Mouse (Mus musculus) CH12.LX (cell line): ENCODE data around the gene Pld2. TPM values are rescaled to one million over a fixed set of nuclear protein-coding genes. Genes with fewer than 3 reads are reported as not detected.
A peak's percentile ranks its signal among the peaks of the same experiment; 100 is the strongest.

ENCODE experiments used
- DNase-seq: peaks from one replicate; pipeline ENCODE4 v3.0.0-alpha.2; 2013; ENCODE audit errors: extremely low read depth
- H3K27ac ChIP-seq: 2 replicates; pipeline ENCODE4 v1.5.1; 2012; ENCODE audit warnings: low read depth, mild to moderate bottlenecking, control low read depth, moderate library complexity; ENCODE audit not compliant: insufficient read depth
- H3K27me3 ChIP-seq: replicated peaks from 2 replicates; pipeline ENCODE3; 2012; ENCODE audit warnings: inconsistent platforms
- H3K36me3 ChIP-seq, 2 experiments: replicated peaks in 1 of 2; 2 replicates each; pipeline versions ENCODE3 to v1.6.1; 2012; ENCODE audit warnings: inconsistent platforms in 1 of 2, low read length in 1 of 2, mild to moderate bottlenecking in 1 of 2, mixed read lengths in 1 of 2, moderate library complexity in 1 of 2; ENCODE audit not compliant: control insufficient read depth in 1 of 2, insufficient read depth in 1 of 2
- H3K4me1 ChIP-seq, 2 experiments: 2 replicates each; pipeline ENCODE4 v1.6.1; 2012; ENCODE audit warnings: inconsistent platforms in 1 of 2, moderate library complexity in 1 of 2; ENCODE audit not compliant: insufficient read depth in 2 of 2, control insufficient read depth in 1 of 2
- H3K4me2 ChIP-seq: 2 replicates; pipeline ENCODE4 v1.6.1; 2012; ENCODE audit warnings: low read depth, mild to moderate bottlenecking, control low read depth; ENCODE audit not compliant: poor library complexity, insufficient read depth, severe bottlenecking
- H3K4me3 ChIP-seq, 3 experiments: fragments of 150-350 bp in 1 of 3; sonication (generic) in 1 of 3; replicated peaks in 1 of 3; 2 replicates each; pipeline versions ENCODE3 to v1.5.1; 2011 to 2012; ENCODE audit warnings: low read depth in 2 of 3, low read length in 2 of 3, mild to moderate bottlenecking in 2 of 3, moderate library complexity in 2 of 3, control low read depth in 1 of 3, improper control_type of control experiment in 1 of 3, inconsistent platforms in 1 of 3, mixed read lengths in 1 of 3; ENCODE audit not compliant: poor library complexity in 1 of 3
- H3K79me2 ChIP-seq: replicated peaks from 2 replicates; pipeline ENCODE4 v1.6.1; 2012; ENCODE audit warnings: mild to moderate bottlenecking, moderate library complexity; ENCODE audit not compliant: control insufficient read depth, poor library complexity, insufficient read depth, severe bottlenecking; ENCODE audit errors: extremely low read depth
- H3K9ac ChIP-seq: 2 replicates; pipeline ENCODE4 v1.6.1; 2012; ENCODE audit warnings: low read depth, mild to moderate bottlenecking, control low read depth, moderate library complexity; ENCODE audit not compliant: insufficient read depth
- H3K9me3 ChIP-seq: replicated peaks from 2 replicates; pipeline ENCODE3; 2012; ENCODE audit warnings: low read length, inconsistent platforms, mixed read lengths
- BHLHE40 ChIP-seq: IDR thresholded peaks from 2 replicates; pipeline ENCODE4 v1.6.1; 2011; ENCODE audit warnings: mild to moderate bottlenecking, low read depth, low read length, improper control_type of control experiment
- CTCF ChIP-seq, 2 experiments: IDR thresholded peaks in 1 of 2; conservative IDR thresholded peaks in 1 of 2; 2 replicates each; pipeline ENCODE4 v1.5.1; 2011 to 2012; ENCODE audit warnings: low read depth in 2 of 2, low read length in 2 of 2, improper control_type of control experiment in 1 of 2, inconsistent platforms in 1 of 2, mild to moderate bottlenecking in 1 of 2, moderate library complexity in 1 of 2
- ELF1 ChIP-seq: IDR thresholded peaks from 2 replicates; pipeline ENCODE4 v1.6.1; 2014; ENCODE audit warnings: low read depth, mild to moderate bottlenecking, inconsistent platforms, low read length, improper control_type of control experiment
- EP300 ChIP-seq: IDR thresholded peaks from 2 replicates; pipeline ENCODE4 v1.6.1; 2011; ENCODE audit warnings: low read length, improper control_type of control experiment
- ETS1 ChIP-seq: conservative IDR thresholded peaks from 2 replicates; pipeline ENCODE4 v1.6.1; 2012; ENCODE audit warnings: low read depth, mild to moderate bottlenecking, inconsistent platforms, low read length, improper control_type of control experiment, moderate library complexity
- IRF4 ChIP-seq: IDR thresholded peaks from 2 replicates; pipeline ENCODE4 v1.6.1; 2014; ENCODE audit warnings: low read depth, mild to moderate bottlenecking, inconsistent platforms, low read length, improper control_type of control experiment
- KAT2A ChIP-seq: IDR thresholded peaks from 2 replicates; pipeline ENCODE4 v1.6.1; 2012; ENCODE audit warnings: low read length, improper control_type of control experiment, inconsistent platforms; ENCODE audit not compliant: insufficient replicate concordance
- MAFK ChIP-seq: IDR thresholded peaks from 2 replicates; pipeline ENCODE4 v1.6.1; 2011; ENCODE audit warnings: low read length, improper control_type of control experiment; ENCODE audit not compliant: insufficient replicate concordance
- MAZ ChIP-seq: IDR thresholded peaks from 2 replicates; pipeline ENCODE4 v1.6.1; 2012; ENCODE audit warnings: low read depth, mild to moderate bottlenecking, inconsistent platforms, low read length, improper control_type of control experiment, moderate library complexity
- MEF2A ChIP-seq: IDR thresholded peaks from 2 replicates; pipeline ENCODE4 v1.6.1; 2014; ENCODE audit warnings: low read depth, mild to moderate bottlenecking, inconsistent platforms, low read length, improper control_type of control experiment, borderline replicate concordance
- PAX5 ChIP-seq: IDR thresholded peaks from 2 replicates; pipeline ENCODE4 v1.6.1; 2012; ENCODE audit warnings: low read length, inconsistent platforms, mixed read lengths
- RAD21 ChIP-seq: IDR thresholded peaks from 2 replicates; pipeline ENCODE4 v1.6.1; 2011; ENCODE audit warnings: low read depth, mild to moderate bottlenecking, low read length, improper control_type of control experiment, moderate library complexity
- SIN3A ChIP-seq: IDR thresholded peaks from 2 replicates; pipeline ENCODE4 v1.6.1; 2012; ENCODE audit warnings: low read length, improper control_type of control experiment, inconsistent platforms
- SMC3 ChIP-seq: IDR thresholded peaks from 2 replicates; pipeline ENCODE4 v1.6.1; 2011; ENCODE audit warnings: low read depth, low read length, improper control_type of control experiment
- TCF12 ChIP-seq: IDR thresholded peaks from 2 replicates; pipeline ENCODE4 v1.6.1; 2014; ENCODE audit warnings: low read depth, mild to moderate bottlenecking, inconsistent platforms, low read length, improper control_type of control experiment
- ZMIZ1 ChIP-seq: IDR thresholded peaks from 2 replicates; pipeline ENCODE4 v1.6.1; 2012; ENCODE audit warnings: low read depth, mild to moderate bottlenecking, inconsistent platforms, low read length, improper control_type of control experiment
- dilution Hi-C: fragments of 300-500 bp; cut with MboI; formaldehyde crosslinking; loops from 2 replicates; pipeline ENCODE4 v1.14.3; 2020; ENCODE audit warnings: low sequenced_read_pairs; ENCODE audit not compliant: extremely low pct_unique_long_range_greater_than_20kb, extremely low pct_ligation_motif_present
- in situ Hi-C: fragments of 300-500 bp; cut with MboI; formaldehyde crosslinking; loops from 3 replicates; pipeline ENCODE4 v1.14.3; 2019; ENCODE audit warnings: low sequenced_read_pairs, low pct_ligation_motif_present, low pct_unique_long_range_greater_than_20kb, mixed read lengths
- polyA plus RNA-seq: library from polyadenylated mRNA; unstranded; fragments of >175 nt; gene quantifications from 2 replicates; pipeline ENCODE4 v1.2.1, GENCODE M21; 2012; ENCODE audit warnings: low read depth; ENCODE audit not compliant: insufficient read length
- total RNA-seq, 2 experiments: library from RNA; depleted of rRNA; stranded (reverse); fragments of 300-350 nt in 1 of 2; fragments of >200 nt in 1 of 2; gene quantifications; 2 replicates each; pipeline ENCODE4 v1.2.3; 2012 to 2014

Pld2 gene
- total and polyA plus RNA-seq, 3 experiments: 3.4 to 6.7 (median 4.8) TPM

- Histone ChIP-seq H3K9ac (peak overlapping the region; percentile 7; the same call in 1 of the 2 replicates), H3K9me3 (no peaks in the 10 kb centered on the region), H3K4me3 (no peak overlapping the region), H3K27me3 (no peaks in the 10 kb centered on the region), H3K27ac (peak overlapping the region; percentile 58), H3K79me2 (peaks cover 9% of the 10 kb centered on the region; the same call in 1 of the 2 replicates), H3K4me1 (peaks cover 54 to 95% of the 10 kb centered on the region in 2 experiments), H3K4me2 (peak overlapping the region; percentile 60; the same call in 1 of the 2 replicates), H3K36me3 (peaks cover 0 to 35% of the 10 kb centered on the region in 2 experiments)
- in situ Hi-C loops: no loop called here
- DNase-seq: no peak
- dilution Hi-C loops: no loop called here
- TF ChIP-seq BHLHE40 (peak; percentile 65), ELF1 (no peak), ZMIZ1 (no peak), MAZ (0 out of 2 replicates have a peak, but pooled peaks have one; percentile 42), SIN3A (no peak), KAT2A (no peak), RAD21 (no peak), IRF4 (peak; percentile 33; the same call in 1 of the 2 replicates), MEF2A (0 out of 2 replicates have a peak, but pooled peaks have one; percentile 24), CTCF (conservative IDR thresholded peaks at IDR 0.05 in 1 of 2, IDR thresholded peaks at IDR 0.05 in 1 of 2; ENCODE audit: low read depth in 2 of 2, low read length in 2 of 2) (no peak), ETS1 (peak; percentile 70), MAFK (no peak), TCF12 (peak; percentile 62; the same call in 1 of the 2 replicates), SMC3 (no peak)
Measured at GRCm38 (mm10) chr11:70585457-70585856, 45.6 kb downstream of the Pld2 start.

DNA sequence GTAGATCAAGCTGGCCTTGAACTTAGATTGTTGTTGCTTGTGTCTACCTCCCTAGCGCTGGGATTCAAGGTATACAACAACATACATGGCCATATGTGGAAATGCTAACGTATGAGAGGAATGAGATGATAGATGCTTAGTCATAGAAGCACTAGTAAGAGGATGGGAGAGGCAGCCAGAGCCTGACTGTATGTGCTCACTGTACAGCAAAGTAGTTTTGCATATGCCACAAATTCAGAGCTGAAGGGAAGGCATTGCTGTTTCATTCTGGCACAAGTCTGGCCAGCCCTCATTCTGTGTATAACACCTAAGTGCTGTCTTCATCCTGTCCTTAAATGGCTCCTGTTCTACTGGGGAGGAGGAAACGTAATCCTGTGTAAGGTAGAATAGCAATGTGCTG lies 46.4 kb downstream of the Pld2 start:
- H3K36me3 ChIP-seq: peaks cover 0 to 35% of the 10 kb centered on the region in 2 experiments

More for the DNA sequence above, 46.4 kb downstream of the Pld2 start:
- Histone ChIP-seq H3K27me3 (no peaks in the 10 kb centered on the region), H3K4me1 (peaks cover 49 to 96% of the 10 kb centered on the region in 2 experiments), H3K79me2 (peaks cover 9% of the 10 kb centered on the region; the same call in 1 of the 2 replicates), H3K4me3 (peak overlapping the region in 1 of 3 experiments; percentile 1), H3K27ac (peak overlapping the region; percentile 38), H3K9me3 (no peaks in the 10 kb centered on the region), H3K4me2 (peak overlapping the region; percentile 60; the same call in 1 of the 2 replicates), H3K9ac (peak overlapping the region; percentile 7; the same call in 1 of the 2 replicates)
- dilution Hi-C loops: no loop called here
- TF ChIP-seq EP300 (0 out of 2 replicates have a peak, but pooled peaks have one; percentile 23), TCF12 (0 out of 2 replicates have a peak, but pooled peaks have one; percentile 11), PAX5 (no peak), MEF2A (peak; percentile 19; the same call in 1 of the 2 replicates), SMC3 (no peak), SIN3A (0 out of 2 replicates have a peak, but pooled peaks have one; percentile 47), BHLHE40 (peak; percentile 52)
- peak; percentile 72 for DNase-seq
- in situ Hi-C loops: no loop called here
